Mouse (Mus musculus): ENCODE measurements around the gene Scyl2.

DNA sequence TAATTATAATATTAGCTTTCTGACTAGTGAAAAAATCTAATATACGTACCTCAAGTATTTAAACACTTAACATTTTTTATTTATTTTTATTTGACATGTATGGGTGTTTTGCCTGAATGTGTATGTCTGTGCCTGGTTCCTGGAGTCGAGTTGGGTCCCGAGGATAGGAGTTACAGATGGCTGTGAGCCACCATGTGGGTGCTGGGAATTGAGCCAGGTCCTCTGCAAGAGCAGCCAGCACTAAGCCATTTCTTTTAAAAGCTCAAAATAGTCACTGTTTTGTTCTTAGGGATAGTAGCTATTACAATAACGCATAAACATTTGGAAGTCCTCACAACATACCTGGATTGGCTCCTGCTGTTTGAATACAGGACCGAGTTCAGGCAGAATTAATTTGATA is 29.7 kb downstream of the Scyl2 start:
- TF ChIP-seq CTCF (IDR thresholded peaks at IDR 0.05; ENCODE audit: low read depth) (no peak), EP300 (IDR thresholded peaks at IDR 0.05; ENCODE audit: low read depth) (no peak)
